ENCODE assay signal across 18 mouse cellular contexts in the genomic region with DNA sequence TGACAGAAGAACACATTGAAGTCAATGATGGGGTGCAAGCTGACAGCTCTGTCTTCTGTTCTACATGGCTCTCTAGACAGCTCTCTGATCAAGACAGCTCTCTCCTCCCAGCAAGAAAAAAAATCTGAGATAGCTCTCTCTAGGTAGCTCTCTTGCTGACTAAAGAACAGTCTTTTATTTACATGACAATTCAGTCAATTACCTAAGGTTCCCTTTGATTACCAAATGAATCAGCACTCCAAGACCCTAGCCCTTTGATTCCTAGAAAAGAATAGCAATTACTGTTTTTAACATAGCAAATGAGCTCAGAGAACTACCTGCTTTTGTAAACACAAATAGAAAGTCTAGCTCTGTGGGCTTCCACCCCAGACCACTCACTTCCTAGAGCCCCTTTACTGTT.
"Had no signal": no experiment of that assay in that cellular context is flagged by ENCODE, and none has a peak within 500 bp of the region (broad histone marks: within the 10 kb centered on the region; RNA-seq: fewer than 3 reads in every experiment).

No protein-coding gene starts in this region.

- ATAC-seq: midbrain, embryonic 13.5 days; midbrain, embryonic 15.5 days had no signal

- H3K36me3 ChIP-seq: midbrain, embryonic 13.5 days; midbrain, embryonic 15.5 days; neural tube, embryonic 12.5 days had no signal

- H3K4me3 ChIP-seq: megakaryocyte, embryonic 14.5 days; midbrain, embryonic 13.5 days; midbrain, embryonic 15.5 days; neural tube, embryonic 12.5 days had no signal

- H3K9ac ChIP-seq: lung, embryonic 14.5 days; midbrain, embryonic 13.5 days; midbrain, embryonic 15.5 days; neural tube, embryonic 12.5 days had no signal

- DNase-seq: lung, adult 18-20 months; lung, embryonic 14.5 days; lung, postnatal 14 days; lung, postnatal 36 days; retina, postnatal 1 day; right cerebral cortex, adult 18-20 months; right cerebral cortex, postnatal 25 days; right cerebral cortex, postnatal 4 days; spleen, adult 18-20 months; thymus, adult 18-20 months; thymus, postnatal 14 days; thymus, postnatal 36 days had no signal

- H3K4me1 ChIP-seq: megakaryocyte, embryonic 14.5 days; midbrain, embryonic 13.5 days; midbrain, embryonic 15.5 days; neural tube, embryonic 12.5 days had no signal

- H3K27ac ChIP-seq: macrophage; midbrain, embryonic 13.5 days; midbrain, embryonic 15.5 days; neural tube, embryonic 12.5 days had no signal

- H3K4me2 ChIP-seq: lung, embryonic 14.5 days; midbrain, embryonic 11.5 days; midbrain, embryonic 13.5 days; midbrain, embryonic 15.5 days; neural tube, embryonic 12.5 days had no signal

- H3K9me3 ChIP-seq: megakaryocyte, embryonic 14.5 days; midbrain, embryonic 13.5 days; midbrain, embryonic 15.5 days; neural tube, embryonic 12.5 days had no signal

- H3K27me3 ChIP-seq: megakaryocyte, embryonic 14.5 days; midbrain, embryonic 13.5 days; midbrain, embryonic 15.5 days; neural tube, embryonic 12.5 days had no signal
